Mouse (Mus musculus) neural tube, embryonic 14.5 days (tissue): ENCODE measurements around the gene Lipt1. TPM values are rescaled to one million over a fixed set of nuclear protein-coding genes. Genes with fewer than 3 reads are reported as not detected.

Source experiments
- ATAC-seq: fragments of 200-750 bp; cut with Nextera tagmentation; 2 replicates; pipeline ENCODE4 v1.8.0; 2017; ENCODE audit warnings: low read depth, mild to moderate bottlenecking, moderate TSS enrichment, moderate library complexity
- H3K27ac ChIP-seq: fragments of 300-500 bp; sonication (generic); 2 replicates; pipeline ENCODE4 v1.5.1; 2014; ENCODE audit warnings: low read depth, mild to moderate bottlenecking, control low read depth, low read length, moderate library complexity, mixed read lengths
- H3K27me3 ChIP-seq: fragments of 300-500 bp; sonication (generic); 2 replicates; pipeline ENCODE4 v1.6.1; 2014; ENCODE audit warnings: low read length; ENCODE audit not compliant: control insufficient read depth, insufficient read depth
- H3K36me3 ChIP-seq: fragments of 300-500 bp; sonication (generic); 2 replicates; pipeline ENCODE4 v1.6.1; 2014; ENCODE audit warnings: low read length, mixed read lengths; ENCODE audit not compliant: control insufficient read depth, insufficient read depth
- H3K4me1 ChIP-seq: fragments of 300-500 bp; sonication (generic); 2 replicates; pipeline ENCODE4 v1.6.1; 2014; ENCODE audit warnings: low read length; ENCODE audit not compliant: control insufficient read depth, insufficient read depth
- H3K4me2 ChIP-seq: fragments of 300-500 bp; sonication (generic); 2 replicates; pipeline ENCODE4 v1.6.1; 2014; ENCODE audit warnings: mild to moderate bottlenecking, low read depth, low read length, control low read depth
- H3K4me3 ChIP-seq: fragments of 300-500 bp; sonication (generic); 2 replicates; pipeline ENCODE4 v1.5.1; 2014; ENCODE audit warnings: low read depth, low read length, control low read depth, mixed read lengths
- H3K9ac ChIP-seq: fragments of 300-500 bp; sonication (generic); replicated peaks from 2 replicates; pipeline ENCODE4 v1.6.1; 2014; ENCODE audit warnings: low read depth, mild to moderate bottlenecking, control low read depth, low read length, mixed read lengths
- H3K9me3 ChIP-seq: fragments of 300-500 bp; sonication (generic); 2 replicates; pipeline ENCODE4 v1.6.1; 2016; ENCODE audit warnings: low read length; ENCODE audit not compliant: control insufficient read depth
- WGBS: fragments of 180-500 bp; shearing (Covaris S2); extraction: QIAGEN DNeasy Blood & Tissue Kit; methylation state at CpG from one replicate; pipeline ENCODE4 v1.1.7; 2014; 5-methylcytosine and 5-hydroxymethylcytosine counted together
- polyA plus RNA-seq: library from polyadenylated mRNA; unstranded; fragments of >200 nt; fragmentation: Nextera tagmentation; extraction: Ambion mirVana; gene quantifications from 2 replicates; pipeline ENCODE4 v1.2.1, GENCODE M21; 2014

The Lipt1 gene
- polyA plus RNA-seq, 1 experiment from 2014 or later, result 8.9 TPM

GRCm38 (mm10) chr1:37889206-37889605 is 17.7 kb downstream of the Lipt1 start:
- no peak for ATAC-seq

GRCm38 (mm10) chr1:37890025-37890652 is 18.6 kb downstream of the Lipt1 start, which contains the start of the genes Mitd1 and Mrpl30:
Gene Mitd1 (minus strand): TSS chr1:37890411.
Gene Mrpl30 (plus strand): TSS chr1:37890477.
- peak; percentile 92 for ATAC-seq
- under 1% methylated on average over 41 of the region's 41 CpGs for WGBS
- H3K36me3 ChIP-seq, result peaks cover 6% of the 10 kb centered on the region; the same call in 1 of the 2 replicates

More at GRCm38 (mm10) chr1:37889206-37889605, 17.7 kb downstream of the Lipt1 start:
- peaks cover 13% of the 10 kb centered on the region; the same call in 1 of the 2 replicates for H3K4me1 ChIP-seq
- H3K27ac ChIP-seq, result no peak overlapping the region
- H3K27me3 ChIP-seq, result no peaks in the 10 kb centered on the region
- H3K4me2 ChIP-seq, result peak overlapping the region; percentile 79
- H3K9me3 ChIP-seq, result no peaks in the 10 kb centered on the region
- peaks cover 4% of the 10 kb centered on the region; the same call in 1 of the 2 replicates for H3K36me3 ChIP-seq
- no peak overlapping the region for H3K9ac ChIP-seq
- peak overlapping the region; percentile 51; the same call in 1 of the 2 replicates for H3K4me3 ChIP-seq
- WGBS, result 87% methylated on average over 7 of the region's 7 CpGs

GRCm38 (mm10) chr1:37891400-37891799 is 19.9 kb downstream of the Lipt1 start:
- Histone ChIP-seq H3K27me3 (no peaks in the 10 kb centered on the region), H3K4me3 (0 out of 2 replicates have a peak overlapping the region, but pooled peaks have one; percentile 51), H3K36me3 (peaks cover 6% of the 10 kb centered on the region), H3K9me3 (no peaks in the 10 kb centered on the region), H3K4me2 (peak overlapping the region; percentile 79), H3K9ac (no peak overlapping the region), H3K4me1 (peaks cover 13% of the 10 kb centered on the region; the same call in 1 of the 2 replicates), H3K27ac (no peak overlapping the region)
- WGBS, result 74% methylated on average over 3 of the region's 3 CpGs
- no peak for ATAC-seq

More at GRCm38 (mm10) chr1:37890025-37890652, 18.6 kb downstream of the Lipt1 start, which contains the start of the genes Mitd1 and Mrpl30:
- Histone ChIP-seq H3K4me3 (peak within 1 kb of the TSS; percentile 51), H3K4me2 (peak within 1 kb of the TSS; percentile 79), H3K9me3 (no peaks in the 10 kb centered on the region), H3K4me1 (peaks cover 13% of the 10 kb centered on the region; the same call in 1 of the 2 replicates), H3K9ac (peak within 1 kb of the TSS; percentile 52), H3K27me3 (no peaks in the 10 kb centered on the region), H3K27ac (peak within 1 kb of the TSS; percentile 30; the same call in 1 of the 2 replicates)

GRCm38 (mm10) chr1:37894606-37895005 is 23.1 kb downstream of the Lipt1 start:
- Histone ChIP-seq H3K27me3 (no peaks in the 10 kb centered on the region), H3K9ac (no peak overlapping the region), H3K36me3 (peaks cover 26% of the 10 kb centered on the region), H3K4me2 (no peak overlapping the region), H3K9me3 (no peaks in the 10 kb centered on the region), H3K27ac (no peak overlapping the region), H3K4me3 (no peak overlapping the region), H3K4me1 (peaks cover 7% of the 10 kb centered on the region; the same call in 1 of the 2 replicates)
- ATAC-seq, result no peak

GRCm38 (mm10) chr1:37899816-37900215 is 28.3 kb downstream of the Lipt1 start:
- Histone ChIP-seq H3K27ac (no peak overlapping the region), H3K4me1 (no peaks in the 10 kb centered on the region), H3K4me2 (no peak overlapping the region), H3K36me3 (peaks cover 22% of the 10 kb centered on the region), H3K4me3 (no peak overlapping the region), H3K27me3 (no peaks in the 10 kb centered on the region), H3K9ac (no peak overlapping the region), H3K9me3 (no peaks in the 10 kb centered on the region)
- ATAC-seq, result no peak
- 93% methylated on average over 4 of the region's 4 CpGs for WGBS

GRCm38 (mm10) chr1:37900288-37900687 is 28.8 kb downstream of the Lipt1 start:
- no peak for ATAC-seq
- H3K9ac ChIP-seq, result no peak overlapping the region

GRCm38 (mm10) chr1:37903178-37903577 is 31.6 kb downstream of the Lipt1 start:
- peaks cover 10% of the 10 kb centered on the region for H3K36me3 ChIP-seq
- no peaks in the 10 kb centered on the region for H3K9me3 ChIP-seq
- H3K9ac ChIP-seq, result no peak overlapping the region
- H3K27ac ChIP-seq, result no peak overlapping the region
- no peak overlapping the region for H3K4me3 ChIP-seq
- no peaks in the 10 kb centered on the region for H3K27me3 ChIP-seq
- no peak overlapping the region for H3K4me2 ChIP-seq
- no peak for ATAC-seq
- 39% methylated on average over 6 of the region's 6 CpGs for WGBS
- H3K4me1 ChIP-seq, result no peaks in the 10 kb centered on the region

More at GRCm38 (mm10) chr1:37900288-37900687, 28.8 kb downstream of the Lipt1 start:
- H3K36me3 ChIP-seq, result peaks cover 22% of the 10 kb centered on the region
- H3K4me2 ChIP-seq, result no peak overlapping the region
- no peak overlapping the region for H3K27ac ChIP-seq
- no peaks in the 10 kb centered on the region for H3K4me1 ChIP-seq
- H3K4me3 ChIP-seq, result no peak overlapping the region
- no peaks in the 10 kb centered on the region for H3K27me3 ChIP-seq
- H3K9me3 ChIP-seq, result no peaks in the 10 kb centered on the region
- 45% methylated on average over 6 of the region's 6 CpGs for WGBS

- Histone ChIP-seq H3K9ac (no peak overlapping the region), H3K27me3 (no peaks in the 10 kb centered on the region), H3K36me3 (no peaks in the 10 kb centered on the region), H3K27ac (no peak overlapping the region), H3K4me2 (no peak overlapping the region), H3K9me3 (no peaks in the 10 kb centered on the region), H3K4me3 (no peak overlapping the region), H3K4me1 (no peaks in the 10 kb centered on the region)
- WGBS, result 81% methylated on average over 2 of the region's 2 CpGs
- ATAC-seq, result no peak
Observed at GRCm38 (mm10) chr1:37912751-37913150, 41.2 kb downstream of the Lipt1 start.

- Histone ChIP-seq H3K9ac (no peak within 1 kb of the TSS), H3K4me3 (no peak within 1 kb of the TSS), H3K27me3 (no peaks in the 10 kb centered on the region), H3K27ac (no peak within 1 kb of the TSS), H3K9me3 (no peaks in the 10 kb centered on the region), H3K36me3 (no peaks in the 10 kb centered on the region), H3K4me1 (no peaks in the 10 kb centered on the region), H3K4me2 (no peak within 1 kb of the TSS)
- ATAC-seq, result no peak
- WGBS, result 80% methylated on average over 5 of the region's 5 CpGs
Observed at GRCm38 (mm10) chr1:37916393-37916792, 44.9 kb downstream of the Lipt1 start, which contains the start of gene Lyg2. Gene Lyg2 (minus strand): TSS chr1:37916493.
